Mouse (Mus musculus) stomach, embryonic 15.5 days (tissue): ENCODE data around the gene Gm973. TPM values are rescaled to one million over a fixed set of nuclear protein-coding genes. Genes with fewer than 3 reads are reported as not detected.
A peak's percentile ranks its signal among the peaks of the same experiment; 100 is the strongest.

ENCODE experiments used
- ATAC-seq: fragments of 200-750 bp; cut with Nextera tagmentation; 2 replicates; pipeline ENCODE4 v1.8.0; 2017; ENCODE audit warnings: low read depth, moderate number of reproducible peaks, moderate TSS enrichment; ENCODE audit not compliant: insufficient read depth, low FRiP score
- H3K27ac ChIP-seq: fragments of 300-500 bp; sonication (generic); 2 replicates; pipeline ENCODE4 v1.5.1; 2015; ENCODE audit warnings: mild to moderate bottlenecking, inconsistent platforms
- H3K27me3 ChIP-seq: fragments of 300-500 bp; sonication (generic); replicated peaks from 2 replicates; pipeline ENCODE4 v1.6.1; 2015; ENCODE audit warnings: inconsistent platforms
- H3K36me3 ChIP-seq: fragments of 300-500 bp; sonication (generic); 2 replicates; pipeline ENCODE4 v1.6.1; 2015; ENCODE audit warnings: inconsistent platforms
- H3K4me1 ChIP-seq: fragments of 300-500 bp; sonication (generic); 2 replicates; pipeline ENCODE4 v1.6.1; 2015; ENCODE audit warnings: inconsistent platforms
- H3K4me2 ChIP-seq: fragments of 300-500 bp; sonication (generic); 2 replicates; pipeline ENCODE4 v1.6.1; 2015; ENCODE audit warnings: mild to moderate bottlenecking, inconsistent platforms
- H3K4me3 ChIP-seq: fragments of 300-500 bp; sonication (generic); replicated peaks from 2 replicates; pipeline ENCODE4 v1.5.1; 2015; ENCODE audit warnings: inconsistent platforms
- H3K9ac ChIP-seq: fragments of 300-500 bp; sonication (generic); 2 replicates; pipeline ENCODE4 v1.6.1; 2015; ENCODE audit warnings: inconsistent platforms
- H3K9me3 ChIP-seq: fragments of 300-500 bp; sonication (generic); 2 replicates; pipeline ENCODE4 v1.6.1; 2016; ENCODE audit warnings: inconsistent platforms
- WGBS: fragments of 180-500 bp; shearing (Covaris S2); methylation state at CpG from one replicate; pipeline ENCODE4 v1.1.7; 2015; 5-methylcytosine and 5-hydroxymethylcytosine counted together
- polyA plus RNA-seq: library from polyadenylated mRNA; unstranded; fragments of >200 nt; fragmentation: Nextera tagmentation; extraction: Ambion mirVana; gene quantifications from 2 replicates; pipeline ENCODE4 v1.2.1, GENCODE M21; 2015

The Gm973 gene
- polyA plus RNA-seq, 1 experiment from 2014 or later = 0.55 TPM

GRCm38 (mm10) chr1:59651201-59651819 is 135.2 kb downstream of the Gm973 start:
- H3K9me3 ChIP-seq = no peaks in the 10 kb centered on the region
- no peak for ATAC-seq
- WGBS = 91% methylated on average over 3 of the region's 3 CpGs
- no peak overlapping the region for H3K4me2 ChIP-seq
- H3K9ac ChIP-seq = no peak overlapping the region
- H3K4me3 ChIP-seq = no peak overlapping the region
- no peaks in the 10 kb centered on the region for H3K27me3 ChIP-seq
- H3K4me1 ChIP-seq = no peaks in the 10 kb centered on the region
- H3K27ac ChIP-seq = no peak overlapping the region
- H3K36me3 ChIP-seq = peaks cover 17% of the 10 kb centered on the region

- Histone ChIP-seq H3K27me3 (no peaks in the 10 kb centered on the region), H3K4me1 (no peaks in the 10 kb centered on the region), H3K36me3 (peaks cover 14% of the 10 kb centered on the region), H3K4me2 (no peak overlapping the region), H3K27ac (no peak overlapping the region), H3K9ac (no peak overlapping the region), H3K9me3 (no peaks in the 10 kb centered on the region), H3K4me3 (no peak overlapping the region)
- WGBS = 90% methylated on average over 3 of the region's 3 CpGs
- ATAC-seq = no peak
Measured at GRCm38 (mm10) chr1:59653243-59653911, 137.3 kb downstream of the Gm973 start.

GRCm38 (mm10) chr1:59656244-59657171 is 140.4 kb downstream of the Gm973 start:
- Histone ChIP-seq H3K9ac (no peak overlapping the region), H3K4me1 (no peaks in the 10 kb centered on the region), H3K9me3 (no peaks in the 10 kb centered on the region), H3K36me3 (peaks cover 10% of the 10 kb centered on the region), H3K27me3 (no peaks in the 10 kb centered on the region), H3K27ac (no peak overlapping the region), H3K4me2 (no peak overlapping the region), H3K4me3 (no peak overlapping the region)
- 72% methylated on average over 7 of the region's 7 CpGs for WGBS
- no peak for ATAC-seq

- Histone ChIP-seq H3K4me3 (no peak overlapping the region), H3K4me1 (peaks cover 4% of the 10 kb centered on the region), H3K36me3 (no peaks in the 10 kb centered on the region), H3K9ac (no peak overlapping the region), H3K9me3 (no peaks in the 10 kb centered on the region), H3K27ac (no peak overlapping the region), H3K27me3 (no peaks in the 10 kb centered on the region), H3K4me2 (no peak overlapping the region)
- ATAC-seq = no peak
- WGBS = 83% methylated on average over 3 of the region's 3 CpGs
Measured at GRCm38 (mm10) chr1:59663456-59664135, 147.5 kb downstream of the Gm973 start.

- H3K27ac ChIP-seq = no peak overlapping the region
- H3K9me3 ChIP-seq = no peaks in the 10 kb centered on the region
- no peak overlapping the region for H3K4me3 ChIP-seq
- 73% methylated on average over 2 of the region's 2 CpGs for WGBS
- H3K27me3 ChIP-seq = no peaks in the 10 kb centered on the region
- H3K4me1 ChIP-seq = peaks cover 9% of the 10 kb centered on the region
- H3K4me2 ChIP-seq = no peak overlapping the region
- no peak for ATAC-seq
- H3K36me3 ChIP-seq = no peaks in the 10 kb centered on the region
- no peak overlapping the region for H3K9ac ChIP-seq
Measured at GRCm38 (mm10) chr1:59668871-59669270, 152.8 kb downstream of the Gm973 start.

GRCm38 (mm10) chr1:59669962-59670630 is 154.0 kb downstream of the Gm973 start:
- H3K27me3 ChIP-seq = no peaks in the 10 kb centered on the region
- no peaks in the 10 kb centered on the region for H3K36me3 ChIP-seq
- H3K9ac ChIP-seq = peak overlapping the region; percentile 93
- H3K4me2 ChIP-seq = peak overlapping the region; percentile 64
- peak; percentile 73; the same call in 1 of the 2 replicates for ATAC-seq
- H3K4me1 ChIP-seq = peaks cover 9% of the 10 kb centered on the region
- peak overlapping the region; percentile 96 for H3K27ac ChIP-seq
- H3K4me3 ChIP-seq = peak overlapping the region; percentile 98
- WGBS = under 1% methylated on average over 47 of the region's 54 CpGs
- H3K9me3 ChIP-seq = no peaks in the 10 kb centered on the region

- H3K27me3 ChIP-seq = no peaks in the 10 kb centered on the region
- H3K9ac ChIP-seq = peak within 1 kb of the TSS; percentile 93
- peak; percentile 89 for ATAC-seq
- peaks cover 9% of the 10 kb centered on the region for H3K4me1 ChIP-seq
- WGBS = under 1% methylated on average over 36 of the region's 36 CpGs
- H3K36me3 ChIP-seq = no peaks in the 10 kb centered on the region
- H3K4me2 ChIP-seq = peak within 1 kb of the TSS; percentile 64
- peak within 1 kb of the TSS; percentile 96 for H3K27ac ChIP-seq
- H3K4me3 ChIP-seq = peak within 1 kb of the TSS; percentile 98
- no peaks in the 10 kb centered on the region for H3K9me3 ChIP-seq
Measured at GRCm38 (mm10) chr1:59670641-59671168, 154.6 kb downstream of the Gm973 start, which contains the start of gene Sumo1. Gene Sumo1, minus strand, starts transcription at chr1:59670834.

- H3K4me2 ChIP-seq = no peak overlapping the region
- no peaks in the 10 kb centered on the region for H3K36me3 ChIP-seq
- no peaks in the 10 kb centered on the region for H3K27me3 ChIP-seq
- ATAC-seq = no peak
- H3K4me3 ChIP-seq = no peak overlapping the region
- whole genome bisulfite sequencing = 90% methylated on average over 2 of the region's 2 CpGs
- no peak overlapping the region for H3K9ac ChIP-seq
- H3K4me1 ChIP-seq = peaks cover 4% of the 10 kb centered on the region; the same call in 1 of the 2 replicates
- H3K27ac ChIP-seq = no peak overlapping the region
- H3K9me3 ChIP-seq = no peaks in the 10 kb centered on the region
Measured at GRCm38 (mm10) chr1:59673661-59674060, 157.6 kb downstream of the Gm973 start.

- peak; percentile 4; the same call in 1 of the 2 replicates for ATAC-seq
- H3K27ac ChIP-seq = peak overlapping the region; percentile 72; the same call in 1 of the 2 replicates
- H3K9ac ChIP-seq = no peak overlapping the region
- H3K4me1 ChIP-seq = no peaks in the 10 kb centered on the region
- H3K27me3 ChIP-seq = no peaks in the 10 kb centered on the region
- H3K4me2 ChIP-seq = peak overlapping the region; percentile 76
- 9% methylated on average over 11 of the region's 11 CpGs for WGBS
- H3K4me3 ChIP-seq = peak overlapping the region; percentile 36
- no peaks in the 10 kb centered on the region for H3K36me3 ChIP-seq
- no peaks in the 10 kb centered on the region for H3K9me3 ChIP-seq
Measured at GRCm38 (mm10) chr1:59683926-59684818, 168.1 kb downstream of the Gm973 start.
